Mouse (Mus musculus) embryo, embryonic 11 days (tissue): ENCODE results near the gene Ppp1r1b.

Source experiments
- DNase-seq: peaks from one replicate; pipeline ENCODE4 v3.0.0-alpha.2; 2015

The Ppp1r1b gene

DNA sequence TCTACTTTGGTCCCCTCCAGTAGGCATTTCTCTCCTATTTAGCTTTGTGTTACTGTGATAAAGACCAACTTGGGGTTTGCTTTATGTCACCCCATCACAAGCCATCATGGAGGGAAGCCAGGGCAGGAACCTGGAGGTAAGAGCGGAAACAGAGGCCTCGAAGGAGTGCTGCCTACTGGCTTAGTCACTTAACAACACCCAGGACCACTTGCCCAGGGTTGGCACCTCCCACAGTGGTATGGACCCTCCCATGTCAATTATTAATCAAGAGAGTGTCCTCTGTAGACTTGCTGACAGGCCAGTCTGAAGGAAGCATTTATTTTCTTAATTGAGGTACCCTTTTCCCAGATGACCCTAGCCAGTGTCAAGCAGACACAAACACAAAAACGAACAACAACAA lies 52.6 kb downstream of the Ppp1r1b start:
- no peak for DNase-seq

GRCm38 (mm10) chr11:98406621-98407020 lies 58.4 kb downstream of the Ppp1r1b start:
- no peak for DNase-seq
